Mouse (Mus musculus): ENCODE data around the gene Hand2. TPM values are rescaled to one million over a fixed set of nuclear protein-coding genes. Genes with fewer than 3 reads are reported as not detected.

Gene Hand2
- total RNA-seq, 2 experiments from 2014 or later: not detected

- no peak for DNase-seq (ENCODE audit: low spot score in 2 of 2)
Observed at GRCm38 (mm10) chr8:57324091-57324490, 3.3 kb downstream of the Hand2 start.

GRCm38 (mm10) chr8:57324671-57325070 lies 3.9 kb downstream of the Hand2 start:
- no peak for DNase-seq (ENCODE audit: low spot score in 2 of 2)

- no peak for DNase-seq (ENCODE audit: low spot score in 2 of 2)
Observed at GRCm38 (mm10) chr8:57325111-57325891, 4.5 kb downstream of the Hand2 start.

GRCm38 (mm10) chr8:57326091-57327065 lies 5.6 kb downstream of the Hand2 start:
- peak in 1 of 2 experiments; percentile 11 for DNase-seq (ENCODE audit: low spot score in 2 of 2)

GRCm38 (mm10) chr8:57327281-57328160 lies 6.7 kb downstream of the Hand2 start:
- DNase-seq (ENCODE audit: low spot score in 2 of 2): no peak

GRCm38 (mm10) chr8:57328161-57328920 lies 7.6 kb downstream of the Hand2 start:
- no peak for DNase-seq (ENCODE audit: low spot score in 2 of 2)

GRCm38 (mm10) chr8:57328931-57329341 lies 8.2 kb downstream of the Hand2 start:
- DNase-seq (ENCODE audit: low spot score in 2 of 2): no peak

- DNase-seq (ENCODE audit: low spot score in 2 of 2): no peak
Observed at GRCm38 (mm10) chr8:57330106-57330505, 9.3 kb downstream of the Hand2 start.

GRCm38 (mm10) chr8:57331727-57332630 lies 11.2 kb downstream of the Hand2 start:
- no peak for DNase-seq (ENCODE audit: low spot score in 2 of 2)

- DNase-seq (ENCODE audit: low spot score in 2 of 2): no peak
Observed at GRCm38 (mm10) chr8:57332676-57333482, 12.1 kb downstream of the Hand2 start.

- no peak for DNase-seq (ENCODE audit: low spot score in 2 of 2)
Observed at GRCm38 (mm10) chr8:57333483-57333770, 12.6 kb downstream of the Hand2 start.

GRCm38 (mm10) chr8:57333795-57334551 lies 13.2 kb downstream of the Hand2 start:
- no peak for DNase-seq (ENCODE audit: low spot score in 2 of 2)

GRCm38 (mm10) chr8:57334714-57335113 lies 13.9 kb downstream of the Hand2 start:
- DNase-seq (ENCODE audit: low spot score in 2 of 2): no peak

- no peak for DNase-seq (ENCODE audit: low spot score in 2 of 2)
Observed at GRCm38 (mm10) chr8:57337271-57338030, 16.7 kb downstream of the Hand2 start.

- DNase-seq (ENCODE audit: low spot score in 2 of 2): no peak
Observed at GRCm38 (mm10) chr8:57339711-57340650, 19.2 kb downstream of the Hand2 start.

Measured in layer of hippocampus, postnatal 10 days (tissue).